Mouse (Mus musculus) B cell, adult 2 months (primary cell): ENCODE results near the gene Comtd1.

ENCODE experiments used
- DNase-seq, 2 experiments: peaks; one replicate each; pipeline ENCODE4 v3.0.0; 2022

Comtd1 gene

DNA sequence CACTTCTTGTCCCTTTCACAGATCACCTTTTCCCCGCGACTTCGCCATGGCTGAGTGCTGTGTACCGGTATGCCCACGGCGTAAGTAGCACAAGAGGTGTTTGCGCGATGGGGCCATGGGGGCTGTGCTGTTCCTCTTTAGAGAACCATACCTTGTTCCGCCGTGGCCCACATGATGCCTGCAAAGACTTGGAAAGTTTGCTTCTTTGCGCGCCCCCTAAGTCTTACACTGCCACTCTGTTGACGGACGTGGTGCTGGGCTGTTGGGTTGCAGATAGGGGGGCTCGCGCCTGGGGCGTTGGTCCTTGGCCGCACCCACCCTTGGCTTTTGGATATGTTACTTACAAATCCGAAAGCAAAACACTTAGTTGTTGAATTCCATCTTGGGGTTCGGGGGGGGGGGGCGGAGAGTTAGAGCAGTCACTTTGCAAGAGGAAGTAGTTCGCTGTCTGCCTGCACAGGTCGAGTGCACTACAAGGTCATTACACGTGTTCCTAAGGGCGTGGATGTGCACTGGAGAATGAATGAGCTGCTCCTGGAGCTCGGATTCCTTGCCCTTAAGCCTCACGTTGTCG, 16.9 kb downstream of the Comtd1 start:
- peak in 1 of 2 experiments; percentile 51 for DNase-seq

DNA sequence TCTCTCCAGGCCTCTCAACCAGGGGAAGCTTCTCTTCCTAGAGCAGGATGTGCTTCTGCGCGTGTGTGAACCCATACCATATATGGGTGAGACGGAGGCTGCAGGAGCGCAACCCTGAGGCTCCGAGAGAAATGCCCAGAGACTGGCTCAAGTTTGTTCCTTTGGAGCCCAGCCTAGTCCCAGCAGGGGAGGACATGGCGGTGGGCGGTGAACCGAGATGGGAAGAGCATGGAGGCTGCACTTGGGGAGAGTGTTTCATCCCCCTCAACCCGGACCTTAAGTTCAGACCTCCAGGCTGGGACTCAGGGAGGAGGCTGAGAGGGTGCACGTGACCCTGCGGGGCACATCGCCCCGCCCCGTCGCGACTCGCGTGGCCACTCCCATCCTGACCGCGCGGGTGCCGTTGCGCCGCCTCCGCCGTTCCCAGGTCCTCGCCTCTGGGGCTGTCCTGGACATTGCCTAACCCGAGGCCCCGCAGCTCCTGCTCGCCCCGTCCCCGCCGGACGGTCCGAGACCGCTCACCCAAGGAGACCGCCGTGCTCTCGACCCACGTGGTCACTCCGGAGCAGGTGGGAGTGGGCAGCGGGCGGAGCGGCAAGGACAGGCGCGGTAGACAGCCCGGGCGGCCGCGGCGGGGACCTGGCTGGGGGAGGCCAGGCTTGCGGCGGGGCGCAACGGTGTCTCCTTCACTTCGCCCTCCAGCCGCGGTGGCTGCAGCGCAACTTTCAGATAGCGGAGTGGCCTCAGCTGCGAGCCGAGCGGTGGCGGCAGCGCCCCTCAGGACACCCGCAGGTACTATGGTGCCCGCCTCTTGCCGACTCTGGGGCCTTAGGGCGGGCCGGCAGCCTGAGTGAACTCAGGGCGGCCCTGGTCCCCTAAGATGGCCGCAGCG, 17.7 kb downstream of the Comtd1 start:
- peak; percentile 98 to 99 for DNase-seq

DNA sequence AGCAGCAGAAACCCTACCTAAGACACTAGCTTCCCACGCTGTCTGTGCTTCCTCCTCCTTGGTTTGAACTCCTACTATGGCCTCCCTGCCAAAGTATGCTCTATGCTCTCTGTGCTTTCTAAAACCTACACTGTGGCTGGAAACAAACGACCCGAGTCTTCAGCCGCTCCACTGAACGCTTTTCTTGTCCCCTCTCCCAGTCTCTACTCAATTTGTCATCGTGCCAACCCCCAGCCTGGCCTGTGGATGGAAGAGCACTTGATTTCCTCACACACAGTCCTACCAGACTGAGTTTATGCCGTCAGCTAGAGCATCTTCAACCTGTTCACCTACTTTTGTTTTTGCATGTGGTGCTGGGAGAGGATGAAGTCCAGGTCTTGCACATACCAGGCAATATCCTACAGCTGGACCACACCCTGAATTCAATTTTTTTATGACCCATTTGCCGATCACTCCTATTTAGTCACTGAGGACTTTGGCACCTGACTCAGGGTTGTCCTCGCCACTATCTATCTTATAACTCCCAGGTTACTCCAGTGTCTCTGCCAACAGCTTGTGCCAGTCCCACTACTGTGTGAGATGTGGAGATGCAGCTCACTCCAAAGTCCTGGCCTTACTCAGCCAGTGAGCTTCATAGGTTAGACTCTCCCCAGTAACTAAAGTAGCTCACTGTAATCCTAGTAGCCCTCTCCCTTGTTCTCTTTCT, 22.8 kb downstream of the Comtd1 start:
- no peak for DNase-seq

DNA sequence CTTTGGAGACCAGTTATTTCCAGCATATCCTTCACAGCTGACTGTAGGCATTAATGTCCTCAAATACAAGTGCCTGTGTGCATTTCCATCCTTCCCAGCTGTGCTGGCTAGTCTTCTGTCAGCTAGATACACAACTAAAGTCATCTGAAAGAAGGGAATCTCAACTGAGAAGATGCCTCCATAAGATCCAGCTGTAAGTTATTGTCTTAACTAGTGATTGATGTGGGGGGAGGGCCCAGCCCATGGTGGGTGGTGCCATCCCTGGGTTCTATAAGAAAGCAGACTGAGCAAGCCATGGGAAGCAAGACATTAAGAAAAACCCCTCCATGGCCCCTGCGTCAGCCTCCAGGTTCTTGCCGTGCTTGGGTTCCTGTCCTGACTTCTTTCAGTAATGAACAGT, 23.8 kb downstream of the Comtd1 start, which contains the start of gene Vdac2:
Gene Vdac2, plus strand, starts transcription at position 301 of the 400 bp plus-strand sequence.
- DNase-seq, result no peak

DNA sequence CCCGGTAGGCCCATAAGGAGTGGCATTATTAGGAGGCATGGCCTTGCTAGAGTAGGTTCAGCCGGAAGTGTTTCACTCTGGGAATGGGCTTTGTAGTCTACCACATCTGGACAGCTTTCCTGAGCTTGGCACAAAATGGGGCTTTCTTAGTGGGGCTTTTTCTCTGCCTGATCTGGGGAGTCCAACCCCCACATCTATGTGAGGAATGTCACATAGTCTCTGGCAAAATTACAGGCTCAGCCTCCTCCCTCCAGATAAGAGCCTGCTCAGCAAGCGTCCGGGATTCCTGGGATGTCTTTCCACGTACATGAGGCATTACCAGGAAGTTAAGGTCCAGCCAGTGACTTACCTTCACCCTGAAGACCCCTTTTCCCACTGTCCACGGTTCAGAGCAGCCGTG, 24.9 kb downstream of the Comtd1 start:
- DNase-seq, result no peak

DNA sequence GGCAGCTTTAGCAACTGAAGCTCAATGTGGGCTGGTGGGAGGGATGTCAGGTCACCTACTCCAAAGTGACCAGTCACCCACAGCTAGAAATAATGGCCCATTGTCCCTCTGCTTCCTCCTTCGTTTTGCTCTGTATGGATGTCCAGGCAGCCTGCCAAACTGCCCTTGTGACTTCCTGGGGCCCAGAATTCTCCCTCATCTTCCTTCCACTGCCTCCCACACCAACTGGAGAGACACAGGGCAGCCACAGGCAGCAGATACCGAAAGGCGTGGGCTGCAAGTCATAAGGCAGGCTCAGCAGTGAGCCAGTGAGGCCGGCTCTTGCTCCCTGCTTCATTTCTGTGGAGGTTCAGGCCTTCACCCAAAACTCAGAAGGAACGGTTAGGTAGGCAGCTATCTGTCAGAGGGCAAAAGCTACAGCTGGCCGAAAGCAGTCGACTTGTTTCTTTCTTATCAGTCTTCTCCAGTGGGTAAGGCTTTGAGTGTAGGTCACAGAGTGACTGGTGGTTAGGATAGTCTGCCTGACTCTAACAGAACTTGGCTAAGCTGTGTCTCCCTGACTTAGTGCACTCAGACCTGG, 25.9 kb downstream of the Comtd1 start:
- DNase-seq, result no peak

DNA sequence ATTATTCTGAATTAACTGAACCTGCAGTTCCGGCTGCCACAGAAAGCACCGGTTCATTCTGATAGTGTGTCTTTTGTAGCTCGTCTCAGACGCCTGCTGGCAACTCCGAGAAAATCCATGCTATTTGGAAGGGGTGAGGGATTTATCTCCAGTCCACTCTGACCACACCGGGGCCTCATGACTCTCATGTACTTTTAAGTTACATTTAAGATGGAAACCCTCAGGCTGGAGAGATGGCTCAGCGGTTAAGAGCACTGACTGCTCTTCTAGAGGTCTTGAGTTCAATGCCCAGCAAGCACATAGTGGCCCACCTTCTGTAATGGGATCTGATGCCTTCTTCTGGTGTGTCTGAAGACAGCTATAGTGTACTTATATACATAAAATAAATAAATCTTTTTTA, 26.5 kb downstream of the Comtd1 start:
- no peak for DNase-seq

DNA sequence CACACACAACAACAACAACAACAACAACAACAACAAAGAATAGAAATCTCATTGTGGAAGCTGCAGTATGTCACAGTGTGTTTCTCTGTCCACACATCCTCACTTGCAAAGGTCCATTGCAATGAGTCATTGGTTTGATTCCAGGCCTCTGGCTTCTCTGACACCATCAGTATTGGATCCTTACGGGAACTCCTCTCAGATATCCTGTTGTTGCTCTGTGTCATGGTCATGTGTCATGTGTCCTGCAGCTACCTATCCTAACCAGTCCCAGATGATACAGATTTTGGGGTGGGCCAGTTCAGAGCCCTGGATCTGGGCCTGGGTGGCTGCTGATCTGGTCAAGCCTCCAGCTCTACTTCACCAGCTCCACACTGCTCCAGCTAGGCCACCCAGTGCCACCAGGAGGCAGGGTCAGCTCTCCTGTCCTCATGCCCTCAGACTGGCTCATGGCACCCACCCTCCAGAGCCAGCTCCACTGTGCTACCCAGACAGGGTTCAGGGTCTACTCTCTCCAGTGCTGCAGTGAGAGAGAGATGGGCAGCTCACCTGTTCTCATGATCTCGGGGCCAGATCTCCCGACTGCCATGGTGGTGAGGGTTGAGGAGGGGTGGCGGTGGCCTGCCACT, 27.8 kb downstream of the Comtd1 start:
- DNase-seq, result no peak

DNA sequence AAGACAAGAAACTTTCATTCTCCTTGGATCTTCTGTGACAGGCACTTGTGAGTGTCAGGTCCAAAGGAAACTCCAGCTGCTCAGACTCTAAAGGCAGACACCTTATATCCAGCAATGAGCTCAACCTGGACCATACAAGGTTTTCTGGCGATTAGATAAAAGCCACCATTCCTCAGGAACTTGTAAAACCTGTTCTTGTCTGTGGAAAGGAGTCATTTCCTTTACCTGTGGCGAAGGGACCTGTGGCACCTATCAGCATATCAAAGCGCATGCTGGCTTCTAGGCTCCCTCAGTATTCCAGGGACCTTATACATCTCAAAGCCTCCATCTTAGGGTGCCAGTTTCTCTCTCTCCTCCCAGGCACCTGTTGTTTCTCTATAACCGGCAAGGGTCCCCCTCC, 31.3 kb downstream of the Comtd1 start:
- no peak for DNase-seq

DNA sequence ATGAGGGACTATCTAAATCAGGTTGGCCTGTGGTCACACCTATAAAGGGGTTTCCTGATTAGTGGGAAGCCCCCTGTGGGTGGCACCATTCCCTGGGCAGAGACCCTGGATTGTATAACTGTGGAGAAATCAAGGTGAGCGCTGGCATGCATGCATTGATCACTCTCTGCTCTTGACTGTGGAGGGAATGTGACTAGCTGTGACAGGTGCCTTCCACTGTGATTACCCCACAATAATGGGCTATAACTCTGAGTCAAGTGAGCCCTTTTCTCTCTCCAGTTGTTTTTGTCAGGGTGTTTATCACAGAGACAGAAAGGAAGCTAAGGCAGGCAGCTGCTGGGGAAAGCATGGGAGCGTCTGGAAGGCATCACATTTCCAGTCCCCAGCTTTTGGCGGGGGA, 32.5 kb downstream of the Comtd1 start:
- no peak for DNase-seq

DNA sequence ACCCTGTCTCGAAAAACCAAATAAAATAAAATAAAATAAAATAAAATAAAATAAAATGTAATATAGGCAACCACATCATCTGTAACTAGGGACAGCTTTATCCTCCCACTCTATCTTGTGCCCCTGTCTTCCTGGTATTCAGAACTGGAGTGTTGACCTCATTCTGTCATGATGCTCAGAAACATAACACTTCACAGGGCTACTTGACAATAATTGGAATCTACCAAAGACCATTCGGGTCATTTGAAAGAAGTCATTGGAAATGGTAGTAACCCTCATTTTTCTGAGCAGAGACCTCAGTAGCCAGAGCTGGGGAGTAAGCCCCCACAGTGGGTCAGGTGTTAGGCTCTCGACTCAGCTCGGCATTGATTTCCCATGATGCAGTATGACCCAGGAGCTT, 34.2 kb downstream of the Comtd1 start:
- no peak for DNase-seq

DNA sequence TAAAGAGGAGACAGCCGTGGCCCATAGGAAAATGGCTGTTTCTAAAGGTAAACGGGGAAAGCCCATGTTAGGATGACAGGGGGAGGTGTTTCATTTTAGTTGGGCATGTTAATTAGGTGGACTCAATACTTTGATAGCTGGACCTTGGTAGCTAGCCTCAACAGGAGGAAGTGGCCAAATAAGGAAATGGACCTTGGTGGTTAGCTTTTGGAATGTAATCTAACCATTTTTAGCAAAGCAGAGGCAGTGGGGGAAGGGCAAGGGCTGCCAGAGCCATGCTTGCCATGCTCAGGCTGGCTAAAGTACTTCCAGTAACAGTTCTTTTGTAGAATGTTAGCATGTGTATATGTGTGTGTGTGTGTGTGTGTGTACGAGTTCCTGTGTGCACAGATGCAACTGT, 34.9 kb downstream of the Comtd1 start:
- DNase-seq, result no peak

DNA sequence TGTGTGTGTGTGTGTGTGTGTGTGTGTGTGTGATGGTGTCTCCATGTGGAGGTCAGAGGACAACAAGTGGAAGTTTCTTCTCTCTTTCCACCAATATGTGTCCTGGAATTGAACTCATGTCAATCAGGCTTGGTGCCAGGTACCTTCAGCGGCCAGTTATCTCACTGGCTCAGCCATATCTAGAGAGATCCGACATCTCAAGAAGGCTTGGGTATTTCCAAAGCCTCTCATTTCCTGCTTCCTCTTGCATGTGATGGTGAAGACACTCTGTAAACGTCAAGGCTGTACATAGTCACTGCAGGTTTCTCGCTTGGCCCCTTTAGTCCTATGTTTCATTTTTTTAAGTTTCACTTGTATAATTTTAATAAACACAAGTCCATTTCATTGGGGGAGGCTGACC, 35.6 kb downstream of the Comtd1 start:
- no peak for DNase-seq

DNA sequence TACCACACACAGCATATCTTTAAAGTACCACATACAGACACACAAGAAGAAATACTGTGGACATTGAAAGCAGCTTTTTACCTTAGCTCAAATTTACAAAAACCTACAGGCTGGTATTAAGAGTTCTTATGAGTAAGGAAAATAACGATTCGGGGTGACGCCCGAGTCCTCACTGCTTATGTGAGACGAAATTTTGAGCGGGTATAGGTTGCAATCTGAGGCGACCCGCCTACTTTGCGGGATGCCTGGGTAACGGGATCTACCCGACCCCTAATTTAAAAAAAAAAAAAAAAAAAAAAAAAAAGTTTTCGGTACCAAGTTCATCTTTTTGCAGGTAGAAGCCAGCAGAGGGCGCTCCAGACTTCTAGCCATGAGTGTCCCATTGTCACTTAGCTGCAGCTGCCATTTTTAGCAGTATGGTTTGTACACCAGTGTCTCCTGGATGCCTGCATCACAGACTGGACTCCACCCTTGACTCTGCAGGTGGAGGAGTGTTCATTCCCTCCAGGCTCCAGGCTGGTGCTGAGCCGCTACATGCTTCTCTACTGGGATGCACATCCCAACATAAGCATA, 36.1 kb downstream of the Comtd1 start:
- DNase-seq, result peak; percentile 83 to 84

DNA sequence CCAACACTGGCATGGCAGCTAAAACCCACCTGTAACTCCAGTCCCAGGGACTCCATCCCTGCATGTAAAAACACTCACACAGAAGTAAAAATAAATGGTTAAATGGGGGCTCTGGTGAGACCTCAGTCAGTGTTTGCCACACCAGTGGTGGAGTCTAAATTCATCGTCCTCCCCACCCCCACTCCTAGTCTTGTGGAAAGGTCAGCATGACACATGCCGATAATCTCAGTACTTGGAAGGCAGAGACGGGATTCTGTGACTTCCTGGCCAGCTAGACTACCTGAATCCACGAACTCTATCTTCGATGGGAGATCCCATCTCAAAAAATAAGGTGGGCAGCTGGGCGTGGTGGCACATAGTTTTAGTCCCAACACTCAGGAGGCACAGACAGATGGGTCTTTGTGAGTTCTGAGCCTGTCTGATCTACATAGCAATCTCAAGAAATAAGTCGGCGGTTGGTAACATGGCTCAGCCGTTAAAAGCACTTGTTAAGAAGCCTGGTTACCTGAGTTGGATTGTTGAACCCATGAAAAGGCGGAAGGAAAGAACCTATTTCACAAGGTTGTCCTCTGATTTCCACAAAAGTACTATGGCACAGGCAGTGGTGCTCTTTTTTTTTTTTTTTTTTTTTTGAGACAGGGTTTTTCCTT, 36.9 kb downstream of the Comtd1 start:
- no peak for DNase-seq

DNA sequence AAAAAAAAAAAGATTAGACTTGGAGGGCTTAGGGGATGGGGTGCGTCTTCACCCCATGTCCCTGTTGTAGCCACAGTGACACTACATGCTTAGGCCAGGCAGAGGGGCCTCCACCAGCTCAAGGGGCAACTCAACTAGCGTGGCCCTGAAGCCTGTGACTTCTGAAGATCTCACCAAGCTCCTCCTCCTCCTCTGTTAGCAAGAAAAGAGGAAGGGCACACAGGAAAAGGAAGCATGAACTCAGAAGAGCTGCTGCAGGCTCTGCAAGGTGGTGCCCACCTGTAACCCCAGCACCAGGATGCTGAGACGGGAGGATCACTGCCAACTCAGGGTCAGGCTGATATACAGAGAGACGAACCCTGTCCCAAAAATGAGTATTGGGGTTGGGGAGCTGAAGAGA, 37.5 kb downstream of the Comtd1 start:
- peak in 1 of 2 experiments; percentile 10 for DNase-seq

DNA sequence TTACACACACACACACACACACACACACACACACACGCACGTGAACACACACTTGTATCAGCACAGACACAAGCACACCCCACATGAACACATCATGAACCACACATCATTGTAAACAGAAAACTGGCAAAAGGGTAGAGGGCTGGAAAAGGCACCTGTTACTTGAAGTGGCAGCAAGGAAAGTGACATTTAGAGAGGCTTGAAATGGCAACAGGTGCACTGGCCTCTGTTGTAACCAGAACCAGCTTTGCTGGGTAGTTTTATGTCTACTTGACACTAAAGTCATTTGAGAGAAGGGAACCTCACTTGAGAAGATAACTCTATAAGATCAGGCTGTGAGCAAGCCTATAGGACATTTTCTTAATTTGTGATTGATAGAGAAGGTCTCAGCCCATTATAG, 39.4 kb downstream of the Comtd1 start:
- DNase-seq, result no peak

DNA sequence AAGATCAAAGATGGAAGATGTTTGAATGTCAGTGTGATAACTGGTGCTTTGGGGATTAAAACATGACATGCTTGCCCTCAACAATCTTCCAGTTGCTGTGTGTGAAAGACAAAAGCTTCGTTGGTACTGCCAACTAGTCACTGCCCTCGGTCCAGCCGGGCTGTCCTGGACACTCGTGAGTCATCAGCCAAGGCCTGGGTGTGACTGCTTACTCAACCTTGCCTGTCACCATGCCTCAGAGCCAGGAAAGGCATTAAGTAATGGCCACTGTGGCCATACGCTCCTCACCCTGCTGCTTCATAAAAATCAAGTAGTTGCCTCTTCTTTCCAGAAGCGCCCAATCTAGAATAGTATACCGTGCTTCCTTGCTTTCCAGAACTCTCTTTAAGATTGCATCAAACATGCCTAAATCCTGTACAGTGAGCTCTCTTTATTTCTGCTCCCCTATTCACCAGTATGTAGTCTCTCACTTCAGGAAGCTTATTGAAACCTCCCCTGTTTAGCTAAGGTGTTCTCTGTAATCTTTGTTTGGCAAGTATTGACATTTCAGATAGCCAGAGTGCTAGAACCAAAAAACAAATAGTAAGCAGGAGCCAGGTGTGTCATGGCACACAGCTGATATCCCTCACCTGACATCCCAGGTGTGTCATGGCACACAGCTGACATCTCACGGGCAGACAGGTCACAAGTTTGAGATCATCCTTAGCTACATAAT, 40.4 kb downstream of the Comtd1 start:
- DNase-seq, result no peak

DNA sequence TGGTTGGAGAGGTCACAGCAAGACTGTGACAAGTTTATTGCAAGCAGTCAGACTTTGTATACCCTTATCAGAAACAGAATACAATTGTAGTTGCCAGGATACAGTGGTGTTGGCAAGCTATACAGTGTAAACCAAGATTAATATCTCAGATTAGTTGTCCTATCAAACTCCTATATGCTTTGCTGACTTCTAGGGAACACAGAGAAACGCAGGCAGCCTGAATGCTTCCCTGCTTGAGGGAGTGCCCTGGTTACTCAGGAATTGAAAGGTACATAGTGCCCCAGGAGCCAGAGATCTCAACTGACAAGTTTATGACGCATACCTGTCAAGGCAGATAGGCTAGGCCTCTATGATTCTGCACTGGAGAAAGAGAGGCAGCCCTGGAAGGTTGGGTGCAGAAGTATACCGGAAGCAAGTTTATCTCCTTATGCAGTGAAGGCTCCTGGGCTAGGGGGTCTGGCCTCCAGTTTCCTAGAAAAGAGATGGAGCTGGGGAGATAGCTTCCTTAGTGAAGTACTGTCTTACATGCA, 42.1 kb downstream of the Comtd1 start:
- no peak for DNase-seq

DNA sequence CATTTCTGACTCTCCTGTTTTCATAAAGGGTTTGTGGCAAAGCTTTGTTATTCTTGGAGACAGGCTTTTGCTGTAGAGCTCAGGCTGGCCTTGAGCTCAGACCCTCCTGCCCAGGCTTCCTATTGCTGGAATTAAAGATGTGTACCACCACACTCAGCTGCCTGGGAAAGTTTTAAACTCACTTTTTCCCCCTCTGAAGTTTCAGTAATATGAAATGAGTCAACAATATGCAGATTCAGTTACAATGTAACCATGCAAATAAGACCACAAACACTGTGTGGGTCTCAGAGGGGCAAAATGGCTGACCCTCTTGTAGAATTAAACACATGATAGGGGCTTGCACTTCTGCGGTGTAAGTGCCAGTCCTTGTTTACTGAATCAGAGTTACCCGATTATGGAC, 42.6 kb downstream of the Comtd1 start:
- no peak for DNase-seq

DNA sequence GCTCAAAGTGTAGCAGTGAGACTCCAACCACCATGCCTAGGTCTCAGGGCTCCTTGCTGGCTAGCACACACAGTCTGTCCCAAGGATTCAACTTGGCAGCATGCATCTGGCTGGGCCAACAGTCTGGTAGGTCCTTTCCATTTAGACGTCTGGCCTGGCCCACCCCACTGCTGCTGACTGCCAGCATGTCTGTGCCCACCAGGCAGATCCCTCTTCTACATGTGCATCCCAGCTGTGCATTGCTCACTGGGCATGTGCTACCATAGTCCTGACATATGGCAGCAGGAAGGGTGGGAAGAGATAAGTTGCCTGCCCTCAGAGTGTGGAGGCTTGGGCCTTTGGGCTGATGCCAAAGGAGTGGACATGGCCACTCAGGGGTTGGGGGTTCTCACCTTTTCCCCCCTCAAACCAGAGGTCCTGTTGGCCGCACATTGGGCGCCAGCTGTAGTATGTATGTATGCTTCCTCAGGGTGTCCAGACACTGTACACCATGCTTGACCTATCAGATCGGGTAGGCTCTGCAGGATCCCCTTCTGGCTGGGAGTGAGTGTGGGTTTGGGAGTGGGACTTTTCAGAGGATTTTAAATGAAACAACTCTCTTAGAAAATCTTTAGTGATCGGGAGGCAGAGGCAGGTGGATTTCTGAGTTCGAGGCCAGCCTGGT, 46.1 kb downstream of the Comtd1 start:
- no peak for DNase-seq
